Mouse (Mus musculus) urinary bladder, postnatal 25 days (tissue): ENCODE results near the gene Anapc15.

Source experiments
- DNase-seq: peaks from one replicate; pipeline ENCODE4 v3.0.0; 2022; ENCODE audit warnings: low spot score

Gene Anapc15

GRCm38 (mm10) chr7:101847934-101848333 lies 15.6 kb upstream of the Anapc15 start:
- no peak for DNase-seq

- DNase-seq = no peak
These were observed 11.8 kb upstream of the Anapc15 start for GRCm38 (mm10) chr7:101851689-101852088.

- no peak for DNase-seq
These were observed 10.7 kb upstream of the Anapc15 start for GRCm38 (mm10) chr7:101852846-101853245.

- no peak for DNase-seq
These were observed 9.7 kb upstream of the Anapc15 start for GRCm38 (mm10) chr7:101853816-101854215.

GRCm38 (mm10) chr7:101857094-101857493 lies 6.4 kb upstream of the Anapc15 start, which contains the start of gene Folr2:
Gene Folr2, minus strand, starts transcription at chr7:101857194.
- DNase-seq = no peak

- DNase-seq = no peak
These were observed 5.2 kb upstream of the Anapc15 start for GRCm38 (mm10) chr7:101858362-101858761.

GRCm38 (mm10) chr7:101860978-101861377 lies 2.5 kb upstream of the Anapc15 start:
- DNase-seq = no peak

- no peak for DNase-seq
These were observed 1.2 kb upstream of the Anapc15 start for GRCm38 (mm10) chr7:101862291-101862690.

GRCm38 (mm10) chr7:101866491-101867265 lies 3.2 kb downstream of the Anapc15 start:
- DNase-seq = no peak

- no peak for DNase-seq
These were observed 4.0 kb downstream of the Anapc15 start for GRCm38 (mm10) chr7:101867482-101867881.

GRCm38 (mm10) chr7:101868241-101869162 lies 5.0 kb downstream of the Anapc15 start:
- no peak for DNase-seq

- no peak for DNase-seq
These were observed 5.6 kb downstream of the Anapc15 start for GRCm38 (mm10) chr7:101869163-101869500.

- DNase-seq = no peak
These were observed 7.1 kb downstream of the Anapc15 start, which contains the start of gene Folr1 for GRCm38 (mm10) chr7:101870629-101871028. Gene Folr1, minus strand, starts transcription at chr7:101870788.

GRCm38 (mm10) chr7:101871296-101871695 lies 7.8 kb downstream of the Anapc15 start:
- DNase-seq = no peak

GRCm38 (mm10) chr7:101875978-101876377 lies 12.5 kb downstream of the Anapc15 start:
- no peak for DNase-seq

- DNase-seq = no peak
These were observed 17.3 kb downstream of the Anapc15 start for GRCm38 (mm10) chr7:101880855-101881254.

GRCm38 (mm10) chr7:101882413-101883154 lies 19.1 kb downstream of the Anapc15 start:
- no peak for DNase-seq

GRCm38 (mm10) chr7:101884160-101884559 lies 20.6 kb downstream of the Anapc15 start:
- DNase-seq = no peak

- no peak for DNase-seq
These were observed 22.8 kb downstream of the Anapc15 start for GRCm38 (mm10) chr7:101886274-101886673.

GRCm38 (mm10) chr7:101888460-101888859 lies 24.9 kb downstream of the Anapc15 start:
- DNase-seq = no peak

GRCm38 (mm10) chr7:101895695-101896094 lies 32.2 kb downstream of the Anapc15 start:
- DNase-seq = no peak
